Mouse (Mus musculus): Measurements from ENCODE around the gene Arhgdib. TPM values are rescaled to one million over a fixed set of nuclear protein-coding genes. Genes with fewer than 3 reads are reported as not detected.
"Not testable (repeated sequence)": the region's sequence is repeated elsewhere in the genome, so short reads cannot be mapped to it uniquely, and the experiment has no call there.

Arhgdib gene
- polyA plus RNA-seq, 1 experiment = 3.0 TPM

GRCm38 (mm10) chr6:136887854-136888253 lies 53.8 kb downstream of the Arhgdib start:
- Histone ChIP-seq H3K9ac (ENCODE audit: low read depth, poor library complexity, severe bottlenecking) (no peak overlapping the region), H3K27me3 (ENCODE audit: control insufficient read depth, insufficient read depth, low read length, poor library complexity, severe bottlenecking) (no peaks in the 10 kb centered on the region), H3K9me3 (replicated peaks; ENCODE audit: control insufficient read depth, insufficient read depth, low read length, poor library complexity, severe bottlenecking) (no peaks in the 10 kb centered on the region), H3K4me1 (ENCODE audit: control insufficient read depth, insufficient read depth, low read length) (no peaks in the 10 kb centered on the region), H3K27ac (ENCODE audit: insufficient read depth, low read length) (no peak overlapping the region), H3K36me3 (ENCODE audit: control insufficient read depth, insufficient read depth, low read length, poor library complexity, severe bottlenecking) (no peaks in the 10 kb centered on the region), H3K4me3 (ENCODE audit: low read depth, low read length) (no peak overlapping the region)
- TF ChIP-seq CTCF (IDR thresholded peaks at IDR 0.05; ENCODE audit: low read depth, low read length) (no peak), EP300 (IDR thresholded peaks at IDR 0.05; ENCODE audit: insufficient read depth, low read depth, low read length) (no peak), POLR2A (IDR thresholded peaks at IDR 0.05; ENCODE audit: insufficient read depth, low read length) (no peak)

- H3K36me3 ChIP-seq (ENCODE audit: control insufficient read depth, insufficient read depth, low read length, poor library complexity, severe bottlenecking); H3K9ac ChIP-seq (ENCODE audit: low read depth, poor library complexity, severe bottlenecking): not testable (repeated sequence)
Measured at GRCm38 (mm10) chr6:136884766-136885165, 56.9 kb downstream of the Arhgdib start.

GRCm38 (mm10) chr6:136883961-136884360 lies 57.7 kb downstream of the Arhgdib start:
- no peak for TF ChIP-seq POLR2A (IDR thresholded peaks at IDR 0.05; ENCODE audit: insufficient read depth, low read length)
- no peak for TF ChIP-seq CTCF (IDR thresholded peaks at IDR 0.05; ENCODE audit: low read depth, low read length)
- TF ChIP-seq EP300 (IDR thresholded peaks at IDR 0.05; ENCODE audit: insufficient read depth, low read depth, low read length) = no peak
- Histone ChIP-seq H3K36me3 (ENCODE audit: control insufficient read depth, insufficient read depth, low read length, poor library complexity, severe bottlenecking) (no peaks in the 10 kb centered on the region), H3K9me3 (replicated peaks; ENCODE audit: control insufficient read depth, insufficient read depth, low read length, poor library complexity, severe bottlenecking) (no peaks in the 10 kb centered on the region), H3K27me3 (ENCODE audit: control insufficient read depth, insufficient read depth, low read length, poor library complexity, severe bottlenecking) (no peaks in the 10 kb centered on the region), H3K4me3 (ENCODE audit: low read depth, low read length) (no peak overlapping the region), H3K27ac (ENCODE audit: insufficient read depth, low read length) (no peak overlapping the region), H3K9ac (ENCODE audit: low read depth, poor library complexity, severe bottlenecking) (no peak overlapping the region), H3K4me1 (ENCODE audit: control insufficient read depth, insufficient read depth, low read length) (no peaks in the 10 kb centered on the region)

More at GRCm38 (mm10) chr6:136884766-136885165, 56.9 kb downstream of the Arhgdib start:
- H3K27me3 ChIP-seq (ENCODE audit: control insufficient read depth, insufficient read depth, low read length, poor library complexity, severe bottlenecking); H3K27ac ChIP-seq (ENCODE audit: insufficient read depth, low read length); H3K4me1 ChIP-seq (ENCODE audit: control insufficient read depth, insufficient read depth, low read length); H3K4me3 ChIP-seq (ENCODE audit: low read depth, low read length); H3K9me3 ChIP-seq (replicated peaks; ENCODE audit: control insufficient read depth, insufficient read depth, low read length, poor library complexity, severe bottlenecking): not testable (repeated sequence)

GRCm38 (mm10) chr6:136883431-136883915 lies 58.2 kb downstream of the Arhgdib start:
- no peaks in the 10 kb centered on the region for H3K4me1 ChIP-seq (ENCODE audit: control insufficient read depth, insufficient read depth, low read length)
- H3K27ac ChIP-seq (ENCODE audit: insufficient read depth, low read length) = no peak overlapping the region
- H3K9me3 ChIP-seq (replicated peaks; ENCODE audit: control insufficient read depth, insufficient read depth, low read length, poor library complexity, severe bottlenecking) = no peaks in the 10 kb centered on the region
- H3K4me3 ChIP-seq (ENCODE audit: low read depth, low read length) = no peak overlapping the region
- no peaks in the 10 kb centered on the region for H3K36me3 ChIP-seq (ENCODE audit: control insufficient read depth, insufficient read depth, low read length, poor library complexity, severe bottlenecking)
- TF ChIP-seq EP300 (IDR thresholded peaks at IDR 0.05; ENCODE audit: insufficient read depth, low read depth, low read length) = no peak
- TF ChIP-seq CTCF (IDR thresholded peaks at IDR 0.05; ENCODE audit: low read depth, low read length) = no peak
- no peak for TF ChIP-seq POLR2A (IDR thresholded peaks at IDR 0.05; ENCODE audit: insufficient read depth, low read length)
- no peaks in the 10 kb centered on the region for H3K27me3 ChIP-seq (ENCODE audit: control insufficient read depth, insufficient read depth, low read length, poor library complexity, severe bottlenecking)
- H3K9ac ChIP-seq (ENCODE audit: low read depth, poor library complexity, severe bottlenecking) = no peak overlapping the region

GRCm38 (mm10) chr6:136881678-136882077 lies 60.0 kb downstream of the Arhgdib start:
- no peak overlapping the region for H3K4me3 ChIP-seq (ENCODE audit: low read depth, low read length)
- H3K36me3 ChIP-seq (ENCODE audit: control insufficient read depth, insufficient read depth, low read length, poor library complexity, severe bottlenecking) = no peaks in the 10 kb centered on the region
- no peaks in the 10 kb centered on the region for H3K9me3 ChIP-seq (replicated peaks; ENCODE audit: control insufficient read depth, insufficient read depth, low read length, poor library complexity, severe bottlenecking)
- no peak overlapping the region for H3K9ac ChIP-seq (ENCODE audit: low read depth, poor library complexity, severe bottlenecking)
- TF ChIP-seq CTCF (IDR thresholded peaks at IDR 0.05; ENCODE audit: low read depth, low read length) (no peak), EP300 (IDR thresholded peaks at IDR 0.05; ENCODE audit: insufficient read depth, low read depth, low read length) (no peak), POLR2A (IDR thresholded peaks at IDR 0.05; ENCODE audit: insufficient read depth, low read length) (no peak)
- no peaks in the 10 kb centered on the region for H3K27me3 ChIP-seq (ENCODE audit: control insufficient read depth, insufficient read depth, low read length, poor library complexity, severe bottlenecking)
- H3K27ac ChIP-seq (ENCODE audit: insufficient read depth, low read length) = no peak overlapping the region
- H3K4me1 ChIP-seq (ENCODE audit: control insufficient read depth, insufficient read depth, low read length) = no peaks in the 10 kb centered on the region

- Histone ChIP-seq H3K27ac (ENCODE audit: insufficient read depth, low read length) (no peak within 1 kb of the TSS), H3K9ac (ENCODE audit: low read depth, poor library complexity, severe bottlenecking) (no peak within 1 kb of the TSS), H3K9me3 (replicated peaks; ENCODE audit: control insufficient read depth, insufficient read depth, low read length, poor library complexity, severe bottlenecking) (no peaks in the 10 kb centered on the region), H3K4me3 (ENCODE audit: low read depth, low read length) (no peak within 1 kb of the TSS), H3K36me3 (ENCODE audit: control insufficient read depth, insufficient read depth, low read length, poor library complexity, severe bottlenecking) (no peaks in the 10 kb centered on the region), H3K4me1 (ENCODE audit: control insufficient read depth, insufficient read depth, low read length) (no peaks in the 10 kb centered on the region), H3K27me3 (ENCODE audit: control insufficient read depth, insufficient read depth, low read length, poor library complexity, severe bottlenecking) (no peaks in the 10 kb centered on the region)
- TF ChIP-seq POLR2A (IDR thresholded peaks at IDR 0.05; ENCODE audit: insufficient read depth, low read length) = no peak
- no peak for TF ChIP-seq EP300 (IDR thresholded peaks at IDR 0.05; ENCODE audit: insufficient read depth, low read depth, low read length)
- no peak for TF ChIP-seq CTCF (IDR thresholded peaks at IDR 0.05; ENCODE audit: low read depth, low read length)
Measured at GRCm38 (mm10) chr6:136875670-136876069, 66.0 kb downstream of the Arhgdib start, which contains the start of gene Mgp. Gene Mgp (minus strand): TSS chr6:136875823.
